Mouse (Mus musculus) hindbrain, embryonic 12.5 days (tissue): ENCODE results near the gene Banf2. TPM values are rescaled to one million over a fixed set of nuclear protein-coding genes. Genes with fewer than 3 reads are reported as not detected.

Experiments used
- ATAC-seq: fragments of 200-750 bp; cut with Nextera tagmentation; 2 replicates; pipeline ENCODE4 v1.8.0; 2017; ENCODE audit warnings: moderate TSS enrichment; ENCODE audit not compliant: low FRiP score
- H3K27ac ChIP-seq: fragments of 300-500 bp; sonication (generic); 2 replicates; pipeline ENCODE4 v1.5.1; 2016; ENCODE audit warnings: mild to moderate bottlenecking
- H3K27me3 ChIP-seq: fragments of 300-500 bp; sonication (generic); 2 replicates; pipeline ENCODE4 v1.6.1; 2016; ENCODE audit warnings: mild to moderate bottlenecking
- H3K36me3 ChIP-seq: fragments of 300-500 bp; sonication (generic); 2 replicates; pipeline ENCODE4 v1.6.1; 2016; ENCODE audit warnings: mild to moderate bottlenecking
- H3K4me1 ChIP-seq: fragments of 300-500 bp; sonication (generic); 2 replicates; pipeline ENCODE4 v1.6.1; 2016
- H3K4me2 ChIP-seq: fragments of 300-500 bp; sonication (generic); replicated peaks from 2 replicates; pipeline ENCODE4 v1.6.1; 2016; ENCODE audit warnings: mild to moderate bottlenecking
- H3K4me3 ChIP-seq: fragments of 300-500 bp; sonication (generic); 2 replicates; pipeline ENCODE4 v1.5.1; 2016; ENCODE audit warnings: mild to moderate bottlenecking
- H3K9ac ChIP-seq: fragments of 300-500 bp; sonication (generic); 2 replicates; pipeline ENCODE4 v1.6.1; 2016; ENCODE audit warnings: mild to moderate bottlenecking, moderate library complexity
- H3K9me3 ChIP-seq: fragments of 300-500 bp; sonication (generic); replicated peaks from 2 replicates; pipeline ENCODE4 v1.6.1; 2016; ENCODE audit warnings: mild to moderate bottlenecking
- WGBS: fragments of 180-500 bp; shearing (Covaris S2); methylation state at CpG from one replicate; pipeline ENCODE4 v1.1.7; 2016; 5-methylcytosine and 5-hydroxymethylcytosine counted together
- polyA plus RNA-seq: library from polyadenylated mRNA; unstranded; fragments of >200 nt; fragmentation: Nextera tagmentation; extraction: Ambion mirVana; gene quantifications from 2 replicates; pipeline ENCODE4 v1.2.1, GENCODE M21; 2016

The Banf2 gene
- polyA plus RNA-seq, 1 experiment from 2014 or later = not detected

DNA sequence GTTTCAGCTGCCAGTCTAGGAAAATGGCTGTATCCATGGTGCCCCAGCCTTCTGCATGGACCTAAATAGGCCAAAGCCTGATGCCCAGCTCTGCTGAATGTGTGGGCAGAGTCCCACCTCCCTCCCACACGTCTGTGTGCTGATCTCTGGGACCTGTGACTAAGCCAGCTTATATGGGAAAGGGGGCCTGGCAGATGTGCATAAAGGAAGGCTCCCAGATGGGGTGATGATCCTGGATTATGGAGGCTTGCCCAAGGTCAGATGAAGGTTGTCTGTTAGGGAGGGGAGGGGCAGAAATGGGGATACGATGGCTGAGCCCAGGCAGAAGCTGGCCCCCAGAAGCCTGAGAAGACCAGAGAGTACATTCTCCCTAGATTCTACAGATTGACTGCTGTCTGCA is 85.2 kb downstream of the Banf2 start:
- Histone ChIP-seq H3K9me3 (no peaks in the 10 kb centered on the region), H3K4me2 (no peak overlapping the region), H3K27me3 (no peaks in the 10 kb centered on the region), H3K4me3 (no peak overlapping the region), H3K4me1 (no peaks in the 10 kb centered on the region), H3K36me3 (no peaks in the 10 kb centered on the region), H3K9ac (no peak overlapping the region), H3K27ac (no peak overlapping the region)
- WGBS = 85% methylated on average over 2 of the region's 2 CpGs
- no peak for ATAC-seq

DNA sequence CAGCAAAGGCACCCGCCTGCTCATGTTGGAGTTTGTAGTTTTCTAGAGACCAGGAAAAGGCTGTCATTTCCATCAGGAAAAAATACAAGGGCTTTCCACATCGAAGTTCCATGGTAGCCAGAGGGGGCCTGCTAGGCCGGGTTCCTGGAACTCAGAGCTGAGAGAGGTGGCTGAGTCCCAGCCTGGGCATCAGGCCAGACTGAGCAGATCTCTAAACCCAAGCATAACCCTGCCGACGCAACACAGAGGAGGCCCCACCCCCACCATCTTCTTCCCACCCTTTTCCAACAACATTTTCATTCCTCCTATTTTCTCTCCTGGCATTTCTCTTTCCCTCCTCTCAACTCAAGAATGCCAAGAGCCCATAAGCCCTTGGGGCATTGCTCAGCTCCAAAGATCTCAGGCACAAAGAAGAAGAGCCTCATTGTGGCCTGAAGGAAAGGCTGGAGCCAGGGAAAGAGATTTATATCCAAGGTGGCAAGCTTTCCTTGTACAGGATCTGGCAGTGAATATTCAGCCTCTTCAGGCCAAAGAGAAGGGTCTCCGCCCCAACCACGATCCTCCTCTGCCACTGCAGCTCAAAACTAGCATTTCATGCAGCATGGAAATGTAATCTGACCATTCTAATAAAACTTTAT is 87.4 kb downstream of the Banf2 start:
- Histone ChIP-seq H3K36me3 (no peaks in the 10 kb centered on the region), H3K9me3 (no peaks in the 10 kb centered on the region), H3K27ac (no peak overlapping the region), H3K4me2 (no peak overlapping the region), H3K27me3 (no peaks in the 10 kb centered on the region), H3K4me1 (no peaks in the 10 kb centered on the region), H3K4me3 (no peak overlapping the region), H3K9ac (no peak overlapping the region)
- no peak for ATAC-seq
- WGBS = 88% methylated on average over 7 of the region's 7 CpGs

DNA sequence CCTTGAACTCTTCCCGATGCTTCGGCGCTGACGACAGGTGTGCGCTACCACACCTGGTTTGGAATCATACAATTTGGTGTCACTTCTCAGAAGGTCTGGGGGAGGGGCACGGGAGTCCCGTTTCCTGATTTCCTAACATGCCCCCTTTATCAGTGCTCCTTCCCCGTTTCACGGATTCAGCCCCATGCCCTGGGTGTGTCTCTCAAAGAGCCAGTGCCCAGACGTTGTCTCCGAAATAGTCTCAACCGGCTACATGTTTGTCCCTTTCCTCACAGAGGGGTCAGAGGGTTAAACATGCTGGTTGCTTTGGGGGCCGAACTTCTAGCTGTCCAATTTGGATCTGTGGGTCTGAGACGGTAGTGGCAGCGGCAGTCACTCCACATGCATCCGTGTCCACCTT is 89.2 kb downstream of the Banf2 start:
- Histone ChIP-seq H3K27ac (no peak overlapping the region), H3K4me2 (no peak overlapping the region), H3K27me3 (no peaks in the 10 kb centered on the region), H3K4me1 (no peaks in the 10 kb centered on the region), H3K9ac (no peak overlapping the region), H3K9me3 (no peaks in the 10 kb centered on the region), H3K36me3 (no peaks in the 10 kb centered on the region), H3K4me3 (no peak overlapping the region)
- ATAC-seq = no peak
- 93% methylated on average over 16 of the region's 16 CpGs for WGBS

Other genes with a start within 250 kb of the Banf2 start
- 2.3 and 2.4 TPM in 2 replicates for gene Bfsp1, start 169.9 kb upstream of the Banf2 start, polyA plus RNA-seq
- gene Dstn, start 117.7 kb upstream of the Banf2 start, polyA plus RNA-seq = 376 and 396 TPM in 2 replicates
- gene Rrbp1, start 21.8 kb upstream of the Banf2 start, polyA plus RNA-seq = 60.7 and 61.6 TPM in 2 replicates
- 15.4 and 16.2 TPM in 2 replicates for gene Mgme1, start 237.6 kb downstream of the Banf2 start, polyA plus RNA-seq
- 93.0 and 97.0 TPM in 2 replicates for gene Snx5, start 237.8 kb downstream of the Banf2 start, polyA plus RNA-seq